Mouse (Mus musculus) thymus, postnatal 36 days (tissue): Measurements from ENCODE around the gene Spock1.

Source experiments
- DNase-seq, 2 experiments: peaks; one replicate each; pipeline ENCODE4 v3.0.0; 2022; ENCODE audit warnings: mixed read lengths in 2 of 2

Spock1 gene

GRCm38 (mm10) chr13:57585131-57585530 is 323.0 kb downstream of the Spock1 start:
- DNase-seq: no peak

GRCm38 (mm10) chr13:57582314-57582976 is 325.7 kb downstream of the Spock1 start:
- DNase-seq: no peak

- DNase-seq: no peak
Observed at GRCm38 (mm10) chr13:57577541-57578244, 330.4 kb downstream of the Spock1 start.

- DNase-seq: no peak
Observed at GRCm38 (mm10) chr13:57573501-57573900, 334.6 kb downstream of the Spock1 start.

- no peak for DNase-seq
Observed at GRCm38 (mm10) chr13:57568404-57568803, 339.7 kb downstream of the Spock1 start.

- no peak for DNase-seq
Observed at GRCm38 (mm10) chr13:57555186-57555585, 352.9 kb downstream of the Spock1 start.

- DNase-seq: no peak
Observed at GRCm38 (mm10) chr13:57549743-57550142, 358.4 kb downstream of the Spock1 start.

GRCm38 (mm10) chr13:57536988-57537547 is 371.1 kb downstream of the Spock1 start:
- no peak for DNase-seq

- DNase-seq: no peak
Observed at GRCm38 (mm10) chr13:57534325-57534724, 373.8 kb downstream of the Spock1 start.

- no peak for DNase-seq
Observed at GRCm38 (mm10) chr13:57525946-57526345, 382.2 kb downstream of the Spock1 start.

- DNase-seq: no peak
Observed at GRCm38 (mm10) chr13:57524546-57524945, 383.6 kb downstream of the Spock1 start.

- no peak for DNase-seq
Observed at GRCm38 (mm10) chr13:57523366-57523765, 384.8 kb downstream of the Spock1 start.

- DNase-seq: no peak
Observed at GRCm38 (mm10) chr13:57522319-57522718, 385.8 kb downstream of the Spock1 start.

GRCm38 (mm10) chr13:57521152-57521551 is 387.0 kb downstream of the Spock1 start:
- DNase-seq: no peak

- DNase-seq: no peak
Observed at GRCm38 (mm10) chr13:57519790-57520189, 388.3 kb downstream of the Spock1 start.

GRCm38 (mm10) chr13:57515737-57516136 is 392.4 kb downstream of the Spock1 start:
- DNase-seq: no peak

GRCm38 (mm10) chr13:57501552-57501951 is 406.6 kb downstream of the Spock1 start:
- no peak for DNase-seq

- no peak for DNase-seq
Observed at GRCm38 (mm10) chr13:57496778-57497177, 411.4 kb downstream of the Spock1 start.

GRCm38 (mm10) chr13:57494838-57495237 is 413.3 kb downstream of the Spock1 start:
- no peak for DNase-seq

- no peak for DNase-seq
Observed at GRCm38 (mm10) chr13:57488926-57489325, 419.2 kb downstream of the Spock1 start.

GRCm38 (mm10) chr13:57484426-57485168 is 423.5 kb downstream of the Spock1 start:
- no peak for DNase-seq

- DNase-seq: no peak
Observed at GRCm38 (mm10) chr13:57476700-57477099, 431.4 kb downstream of the Spock1 start.

- DNase-seq: no peak
Observed at GRCm38 (mm10) chr13:57474068-57474467, 434.1 kb downstream of the Spock1 start.
